Mouse (Mus musculus): ENCODE data around the gene Gstp1. TPM values are rescaled to one million over a fixed set of nuclear protein-coding genes. Genes with fewer than 3 reads are reported as not detected.

The Gstp1 gene
- total RNA-seq, 1 experiment from 2014 or later: 82.5 TPM

Other genes with a start within 250 kb of the Gstp1 start
- gene Chka, start 186.2 kb downstream of the Gstp1 start, total RNA-seq (2017): 30.9 and 46.5 TPM in 2 replicates
- 37.0 and 49.2 TPM in 2 replicates for gene Tcirg1, start 130.9 kb downstream of the Gstp1 start, total RNA-seq (2017)
- gene Ndufs8, start 125.2 kb downstream of the Gstp1 start, total RNA-seq (2017): 79.4 and 83.5 TPM in 2 replicates
- 1.6 and 3.2 TPM in 2 replicates for gene Aldh3b1, start 108.2 kb downstream of the Gstp1 start, total RNA-seq (2017)
- gene Unc93b1, start 102.8 kb downstream of the Gstp1 start, total RNA-seq (2017): 83.0 and 99.7 TPM in 2 replicates
- 0.41 TPM in 1 of 2 replicates, not detected in the other for gene Aldh3b3, start 79.3 kb downstream of the Gstp1 start, total RNA-seq (2017)
- gene Aldh3b2, start 65.7 kb downstream of the Gstp1 start, total RNA-seq (2017): 0.59 TPM in 1 of 2 replicates, not detected in the other
- gene Acy3, start 51.4 kb downstream of the Gstp1 start, total RNA-seq (2017): 2.1 and 5.4 TPM in 2 replicates
- gene Tbx10, start 45.2 kb downstream of the Gstp1 start, total RNA-seq (2017): not detected in 2 replicates
- 7.9 and 22.1 TPM in 2 replicates for gene Nudt8, start 37.4 kb downstream of the Gstp1 start, total RNA-seq (2017)
- gene Gm49405, start 37.4 kb downstream of the Gstp1 start, total RNA-seq (2017): 0.10 and 1.4 TPM in 2 replicates
- gene Doc2g, start 34.7 kb downstream of the Gstp1 start, total RNA-seq (2017): 0.41 and 3.6 TPM in 2 replicates
- 199 and 200 TPM in 2 replicates for gene Ndufv1, start 25.2 kb downstream of the Gstp1 start, total RNA-seq (2017)
- gene Gstp2, start 8.0 kb upstream of the Gstp1 start, total RNA-seq (2017): 0.69 and 8.6 TPM in 2 replicates
- 8.7 and 10.7 TPM in 2 replicates for gene Gstp3, start 21.6 kb upstream of the Gstp1 start, total RNA-seq (2017)
- gene Cabp2, start 43.6 kb upstream of the Gstp1 start, total RNA-seq (2017): not detected in 2 replicates
- 20.3 and 22.3 TPM in 2 replicates for gene Cdk2ap2, start 59.2 kb upstream of the Gstp1 start, total RNA-seq (2017)
- 8.6 and 9.0 TPM in 2 replicates for gene Pitpnm1, start 62.0 kb upstream of the Gstp1 start, total RNA-seq (2017)
- 20.6 and 55.9 TPM in 2 replicates for gene Aip, start 87.9 kb upstream of the Gstp1 start, total RNA-seq (2017)
- gene Gpr152, start 101.8 kb upstream of the Gstp1 start, total RNA-seq (2017): not detected in 2 replicates
- gene Cabp4, start 106.0 kb upstream of the Gstp1 start, total RNA-seq (2017): not detected in 2 replicates
- gene Coro1b, start 110.6 kb upstream of the Gstp1 start, total RNA-seq (2017): 90.1 and 104 TPM in 2 replicates
- gene Ptprcap, start 115.6 kb upstream of the Gstp1 start, total RNA-seq (2017): 140 and 184 TPM in 2 replicates
- 15.9 and 16.4 TPM in 2 replicates for gene Rps6kb2, start 125.4 kb upstream of the Gstp1 start, total RNA-seq (2017)
- 3.4 and 3.5 TPM in 2 replicates for gene Carns1, start 137.5 kb upstream of the Gstp1 start, total RNA-seq (2017)
- gene Tbc1d10c, start 153.3 kb upstream of the Gstp1 start, total RNA-seq (2017): 25.8 and 34.7 TPM in 2 replicates
- 450 and 486 TPM in 2 replicates for gene Ppp1ca, start 154.1 kb upstream of the Gstp1 start, total RNA-seq (2017)
- 10.7 and 20.5 TPM in 2 replicates for gene Rad9a, start 163.7 kb upstream of the Gstp1 start, total RNA-seq (2017)
- gene Clcf1, start 176.3 kb upstream of the Gstp1 start, total RNA-seq (2017): 2.0 and 5.0 TPM in 2 replicates
- gene AC109138.7, start 176.4 kb upstream of the Gstp1 start, total RNA-seq (2017): not detected in 2 replicates
- 64.3 and 74.0 TPM in 2 replicates for gene Pold4, start 193.9 kb upstream of the Gstp1 start, total RNA-seq (2017)
- 13.6 and 22.7 TPM in 2 replicates for gene Ssh3, start 231.2 kb upstream of the Gstp1 start, total RNA-seq (2017)
- 0.58 and 3.7 TPM in 2 replicates for gene Ankrd13d, start 245.2 kb upstream of the Gstp1 start, total RNA-seq (2017)